Mouse (Mus musculus) small intestine, adult 2 months (tissue): ENCODE measurements around the gene Als2cl.

ENCODE experiments used
- CTCF ChIP-seq: fragments of 200-500 bp; IDR thresholded peaks from 2 replicates; pipeline ENCODE4 v1.5.1; 2012; ENCODE audit warnings: low read depth, mild to moderate bottlenecking, control low read depth, inconsistent platforms, low read length, moderate library complexity, mixed read lengths; ENCODE audit not compliant: insufficient replicate concordance, insufficient read length; ENCODE audit errors: extremely low read depth
- POLR2A ChIP-seq: fragments of 200-500 bp; IDR thresholded peaks from 2 replicates; pipeline ENCODE4 v1.6.1; 2012; ENCODE audit warnings: low read depth, mild to moderate bottlenecking, control low read depth, inconsistent platforms, low read length, moderate library complexity

- TF ChIP-seq CTCF (no peak), POLR2A (no peak)
These were observed 38.8 kb upstream of the Als2cl start for GRCm38 (mm10) chr9:110840905-110841304.
